Mouse (Mus musculus) spleen, adult 2 months (tissue): ENCODE results near the gene Ptpro.

ENCODE experiments used
- CTCF ChIP-seq: fragments of 200-500 bp; IDR thresholded peaks from 2 replicates; pipeline ENCODE4 v1.5.1; 2011; ENCODE audit warnings: mild to moderate bottlenecking, inconsistent platforms; ENCODE audit not compliant: insufficient read depth, insufficient read length, insufficient replicate concordance; ENCODE audit errors: extremely low read depth
- POLR2A ChIP-seq: fragments of 200-500 bp; IDR thresholded peaks from 2 replicates; pipeline ENCODE4 v1.6.1; 2011; ENCODE audit warnings: low read depth, low read length, inconsistent platforms

DNA sequence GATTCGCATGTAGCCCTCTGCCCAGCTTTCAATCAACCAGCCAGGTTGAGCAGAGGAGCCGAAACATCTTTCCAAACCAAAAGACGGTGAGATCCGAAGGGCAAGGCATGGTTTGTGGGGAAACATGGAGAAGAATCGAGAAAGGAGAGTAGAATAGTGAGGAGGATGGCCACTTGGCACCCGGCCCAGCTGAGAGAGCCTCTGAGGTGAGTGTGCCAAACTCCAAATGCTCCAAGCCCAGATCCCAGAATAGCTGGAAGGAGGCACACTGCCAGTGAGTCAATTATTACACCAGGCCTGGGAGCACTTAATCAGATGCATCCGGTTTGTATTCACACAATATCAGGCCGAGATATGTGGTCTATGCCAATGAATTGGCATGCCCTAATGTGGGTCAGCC is 42.1 kb upstream of the Ptpro start:
- TF ChIP-seq POLR2A (no peak), CTCF (no peak)
